Mouse (Mus musculus): ENCODE measurements around the gene Fam173b.

GRCm38 (mm10) chr15:31570959-31571358, 30.7 kb upstream of the Fam173b start:
- TF ChIP-seq USF1 (IDR thresholded peaks at IDR 0.05; ENCODE audit: low read depth), result no peak
- no peak for TF ChIP-seq CTCF (IDR thresholded peaks at IDR 0.05; ENCODE audit: control insufficient read depth, insufficient read depth, insufficient read length)
- no peak for TF ChIP-seq CEBPB (IDR thresholded peaks at IDR 0.05; ENCODE audit: low read depth)

Data from C2C12 (cell line).